Mouse (Mus musculus) layer of hippocampus, adult 8-10 months (tissue): ENCODE results near the gene Bmp4. TPM values are rescaled to one million over a fixed set of nuclear protein-coding genes. Genes with fewer than 3 reads are reported as not detected.

ENCODE experiments used
- DNase-seq, 2 experiments: peaks; one replicate each; pipeline ENCODE4 v3.0.0; 2022; ENCODE audit warnings: low spot score in 2 of 2
- total RNA-seq, 4 experiments: library from RNA; stranded (reverse); gene quantifications; 2 replicates each; pipeline ENCODE4 v1.2.4; 2022

The Bmp4 gene
- total RNA-seq, 4 experiments from 2014 or later = 2.9 to 4.2 (median 3.6) TPM

- no peak for DNase-seq
Measured at GRCm38 (mm10) chr14:46386478-46387356, 3.8 kb downstream of the Bmp4 start.

DNA sequence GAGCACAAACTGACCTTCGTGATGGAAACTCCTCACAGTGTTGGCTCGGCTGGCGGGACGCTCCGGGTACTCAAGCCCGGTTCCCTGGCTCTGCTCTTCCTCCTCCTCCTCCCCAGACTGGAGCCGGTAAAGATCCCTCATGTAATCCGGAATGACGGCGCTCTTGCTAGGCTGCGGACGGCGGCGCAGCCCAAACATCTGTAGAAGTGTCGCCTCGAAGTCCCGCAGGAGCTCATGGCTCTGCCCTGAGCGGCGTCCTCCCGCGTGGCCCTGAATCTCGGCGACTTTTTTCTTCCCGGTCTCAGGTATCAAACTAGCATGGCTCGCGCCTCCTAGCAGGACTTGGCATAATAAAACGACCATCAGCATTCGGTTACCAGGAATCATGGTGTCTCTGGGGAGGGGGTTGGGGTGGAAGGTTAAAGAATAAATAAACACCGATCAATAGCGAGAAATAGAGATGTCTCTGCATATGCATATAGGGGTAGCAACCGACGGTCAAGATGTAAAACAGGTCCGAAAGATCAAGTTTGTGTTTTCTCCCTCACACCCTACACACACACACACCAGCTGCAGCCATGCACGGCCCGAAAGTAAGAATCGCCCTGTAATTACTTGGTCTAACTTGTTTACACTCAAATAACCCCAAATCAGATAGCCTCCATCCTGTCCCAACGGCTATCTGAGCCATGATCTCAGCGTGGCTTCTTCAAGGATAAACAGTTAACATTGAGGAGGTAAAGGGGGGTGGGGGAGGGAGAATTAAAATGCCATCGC is 4.6 kb downstream of the Bmp4 start:
- no peak for DNase-seq

- no peak for DNase-seq
Measured at GRCm38 (mm10) chr14:46384946-46385691, 5.3 kb downstream of the Bmp4 start.

DNA sequence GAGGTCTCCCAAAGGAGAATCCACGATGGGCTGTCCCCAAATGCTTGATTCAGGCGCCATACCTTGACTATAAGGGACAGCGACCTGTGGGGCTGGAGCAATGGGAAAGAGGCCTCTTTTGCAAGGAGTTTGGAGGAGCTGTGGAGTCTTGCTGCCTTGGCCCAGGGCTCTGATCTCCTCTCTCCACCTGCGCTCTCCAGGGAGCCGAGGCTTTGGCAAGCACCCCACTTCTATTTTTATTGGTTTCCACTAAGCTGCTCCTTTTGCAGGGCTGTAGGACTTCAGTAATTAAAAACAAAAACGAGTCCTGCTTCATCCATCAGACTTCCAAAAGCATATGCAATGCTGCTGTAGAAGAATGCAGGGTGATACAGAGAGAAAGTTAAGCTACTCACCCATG is 9.0 kb downstream of the Bmp4 start:
- DNase-seq = no peak

- DNase-seq = no peak
Measured at GRCm38 (mm10) chr14:46380286-46380721, 10.2 kb downstream of the Bmp4 start.

GRCm38 (mm10) chr14:46379285-46379684 is 11.2 kb downstream of the Bmp4 start, which contains the start of gene Gm15217:
Gm15217 (plus strand) TSS chr14:46379414.
- DNase-seq = no peak

DNA sequence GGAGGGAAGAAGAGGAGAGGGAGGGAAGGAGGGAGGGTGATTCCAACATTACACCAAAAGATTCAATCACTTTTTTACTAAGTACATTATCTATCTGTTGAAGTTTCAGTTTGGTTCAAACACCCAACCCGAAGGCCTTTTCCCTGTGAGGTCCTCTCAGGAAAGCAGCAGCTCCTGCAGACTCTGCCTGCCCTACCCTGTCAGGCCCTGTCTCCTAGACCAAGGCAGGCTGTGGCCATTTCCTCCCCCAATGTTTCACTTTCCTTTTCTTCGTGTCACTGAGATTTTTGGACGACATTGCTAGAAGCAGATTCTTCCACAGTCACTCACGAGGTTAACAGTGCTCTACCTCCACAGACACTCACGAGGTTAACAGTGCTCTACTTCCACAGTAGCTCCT is 14.7 kb downstream of the Bmp4 start:
- DNase-seq = no peak

GRCm38 (mm10) chr14:46372452-46372851 is 18.0 kb downstream of the Bmp4 start:
- no peak for DNase-seq

DNA sequence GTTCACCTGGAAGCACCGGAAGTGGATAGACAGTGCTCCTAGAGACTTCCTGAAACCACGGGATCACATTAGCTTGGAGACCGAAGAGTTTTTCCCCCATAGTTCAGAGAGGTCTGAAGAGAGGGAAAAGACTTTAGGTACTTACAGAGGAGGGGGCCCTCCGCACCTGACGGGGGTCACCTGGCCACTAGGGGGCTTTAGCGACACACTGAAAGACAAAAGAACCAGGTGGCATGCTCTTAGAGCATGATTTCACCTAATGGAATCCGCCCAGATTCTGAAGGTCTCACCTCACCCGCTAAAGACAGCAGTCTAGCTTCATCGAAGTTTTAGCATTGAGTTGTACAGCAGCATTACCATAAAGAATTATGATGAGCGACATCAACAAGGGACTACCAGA is 27.3 kb downstream of the Bmp4 start:
- no peak for DNase-seq

- DNase-seq = no peak
Measured at GRCm38 (mm10) chr14:46357696-46358095, 32.8 kb downstream of the Bmp4 start.

- DNase-seq = no peak
Measured at GRCm38 (mm10) chr14:46357286-46357685, 33.2 kb downstream of the Bmp4 start.

DNA sequence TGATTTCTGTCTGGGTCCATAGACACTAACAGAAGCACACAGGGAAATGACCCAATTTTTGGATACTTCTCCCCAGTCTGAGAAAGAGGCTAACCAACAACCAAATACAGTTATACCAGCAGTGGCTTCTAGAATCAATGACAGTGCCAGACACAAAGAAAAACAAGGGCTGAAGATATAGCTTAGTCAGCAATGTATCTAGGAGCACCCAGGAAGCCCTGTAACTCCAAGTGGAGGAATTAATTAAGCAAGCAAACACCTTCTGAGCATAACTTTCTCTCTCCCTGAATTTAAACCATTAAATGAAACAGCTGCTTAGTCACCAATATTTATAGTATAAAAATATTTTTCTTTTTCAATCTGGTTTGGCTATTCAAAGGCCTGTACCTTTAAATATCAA is 45.7 kb downstream of the Bmp4 start:
- DNase-seq = no peak

DNA sequence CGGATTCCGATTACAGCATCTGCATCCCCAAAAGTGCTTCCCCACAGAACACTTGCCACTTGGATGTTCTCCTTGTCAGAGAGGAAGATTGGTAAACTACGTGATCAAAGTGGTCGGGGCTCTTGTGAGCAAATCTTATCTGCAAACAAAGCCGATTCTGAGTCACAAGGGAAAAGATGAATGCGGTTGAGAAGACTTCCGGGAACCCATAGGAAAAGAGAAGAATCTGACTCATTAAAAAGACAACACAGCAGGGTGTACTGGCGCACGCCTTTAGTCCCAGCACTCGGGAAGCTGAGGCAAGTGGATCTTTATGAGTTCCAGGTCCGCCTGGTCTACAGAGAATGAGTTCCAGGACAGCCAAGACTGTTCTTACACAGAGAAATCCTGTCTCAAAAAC is 51.7 kb downstream of the Bmp4 start:
- DNase-seq = no peak

Other genes with a start within 250 kb of the Bmp4 start
- gene Gm15217, start 11.3 kb downstream of the Bmp4 start, total RNA-seq = not detected